Mouse (Mus musculus) lung, embryonic 14.5 days (tissue): Measurements from ENCODE around the gene Ap1s2. TPM values are rescaled to one million over a fixed set of nuclear protein-coding genes. Genes with fewer than 3 reads are reported as not detected.

ENCODE experiments used
- ATAC-seq: fragments of 200-750 bp; cut with Nextera tagmentation; 2 replicates; pipeline ENCODE4 v1.8.0; 2017; ENCODE audit warnings: mild to moderate bottlenecking, moderate TSS enrichment, moderate library complexity; ENCODE audit not compliant: insufficient read depth
- DNase-seq: peaks from one replicate; pipeline ENCODE4 v3.0.0-alpha.2; 2015
- H3K27ac ChIP-seq: fragments of 300-500 bp; sonication (generic); 2 replicates; pipeline ENCODE4 v1.5.1; 2014; ENCODE audit warnings: low read depth, mild to moderate bottlenecking, moderate library complexity
- H3K27me3 ChIP-seq: fragments of 300-500 bp; sonication (generic); 2 replicates; pipeline ENCODE4 v1.6.1; 2014; ENCODE audit warnings: low read length, control low read depth; ENCODE audit not compliant: insufficient read depth
- H3K36me3 ChIP-seq: fragments of 300-500 bp; sonication (generic); 2 replicates; pipeline ENCODE4 v1.6.1; 2014; ENCODE audit warnings: control low read depth; ENCODE audit not compliant: insufficient read depth
- H3K4me1 ChIP-seq: fragments of 300-500 bp; sonication (generic); 2 replicates; pipeline ENCODE4 v1.6.1; 2014; ENCODE audit warnings: antibody characterized with exemption, control low read depth; ENCODE audit not compliant: insufficient read depth
- H3K4me2 ChIP-seq: fragments of 300-500 bp; sonication (generic); 2 replicates; pipeline ENCODE4 v1.6.1; 2014; ENCODE audit warnings: mild to moderate bottlenecking
- H3K4me3 ChIP-seq: fragments of 300-500 bp; sonication (generic); 2 replicates; pipeline ENCODE4 v1.5.1; 2014; ENCODE audit warnings: low read depth, low read length
- H3K9ac ChIP-seq: fragments of 300-500 bp; sonication (generic); 2 replicates; pipeline ENCODE4 v1.6.1; 2014
- H3K9me3 ChIP-seq: fragments of 300-500 bp; sonication (generic); 2 replicates; pipeline ENCODE4 v1.6.1; 2016; ENCODE audit warnings: low read depth, low read length, control low read depth
- CTCF ChIP-seq: IDR thresholded peaks from 2 replicates; pipeline ENCODE4 v1.5.1; 2016; ENCODE audit warnings: antibody characterized with exemption, low read depth
- WGBS: fragments of 180-500 bp; shearing (Covaris S2); extraction: QIAGEN DNeasy Blood & Tissue Kit; methylation state at CpG from one replicate; pipeline ENCODE4 v1.1.7; 2014; 5-methylcytosine and 5-hydroxymethylcytosine counted together
- polyA plus RNA-seq: library from polyadenylated mRNA; unstranded; fragments of >200 nt; fragmentation: Nextera tagmentation; extraction: Ambion mirVana; gene quantifications from 2 replicates; pipeline ENCODE4 v1.2.1, GENCODE M21; 2014

Gene Ap1s2
- polyA plus RNA-seq, 1 experiment from 2014 or later: 19.8 TPM

DNA sequence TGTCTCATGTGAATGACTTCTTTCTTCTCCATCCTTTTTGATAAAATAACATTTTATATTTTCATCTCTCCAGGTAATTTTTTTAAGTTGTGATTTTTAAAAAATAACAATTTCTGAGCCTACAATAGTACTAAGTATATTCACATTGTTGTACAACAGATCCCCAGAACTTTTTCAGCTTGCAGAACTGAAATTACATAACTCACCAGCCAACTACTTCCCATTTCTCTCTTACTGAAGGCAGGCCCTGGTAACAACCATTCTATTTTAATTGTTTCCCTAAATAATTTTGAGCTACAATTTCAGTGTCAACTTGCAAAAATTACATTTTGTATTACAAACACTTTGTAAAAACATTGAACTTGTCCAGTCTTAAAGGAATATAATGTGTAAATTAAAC, 20.7 kb downstream of the Ap1s2 start:
- Histone ChIP-seq H3K4me2 (no peak overlapping the region), H3K27me3 (no peaks in the 10 kb centered on the region), H3K27ac (no peak overlapping the region), H3K36me3 (no peaks in the 10 kb centered on the region), H3K9ac (no peak overlapping the region), H3K9me3 (no peaks in the 10 kb centered on the region), H3K4me3 (no peak overlapping the region), H3K4me1 (no peaks in the 10 kb centered on the region)
- ATAC-seq: no peak
- no peak for DNase-seq
- no peak for TF ChIP-seq CTCF

- Histone ChIP-seq H3K36me3 (peaks cover 12% of the 10 kb centered on the region; the same call in 1 of the 2 replicates), H3K9me3 (no peaks in the 10 kb centered on the region), H3K27ac (no peak overlapping the region), H3K27me3 (no peaks in the 10 kb centered on the region), H3K4me2 (no peak overlapping the region), H3K9ac (no peak overlapping the region), H3K4me1 (no peaks in the 10 kb centered on the region), H3K4me3 (no peak overlapping the region)
- TF ChIP-seq CTCF: no peak
- ATAC-seq: no peak
- WGBS: 77% methylated on average over 8 of the region's 8 CpGs
- DNase-seq: no peak
These were observed 25.9 kb downstream of the Ap1s2 start for GRCm38 (mm10) chrX:163934731-163935130.

GRCm38 (mm10) chrX:163938587-163938986, 29.8 kb downstream of the Ap1s2 start:
- peaks cover 30% of the 10 kb centered on the region for H3K36me3 ChIP-seq
- ATAC-seq: no peak
- 87% methylated on average over 6 of the region's 6 CpGs for WGBS

DNA sequence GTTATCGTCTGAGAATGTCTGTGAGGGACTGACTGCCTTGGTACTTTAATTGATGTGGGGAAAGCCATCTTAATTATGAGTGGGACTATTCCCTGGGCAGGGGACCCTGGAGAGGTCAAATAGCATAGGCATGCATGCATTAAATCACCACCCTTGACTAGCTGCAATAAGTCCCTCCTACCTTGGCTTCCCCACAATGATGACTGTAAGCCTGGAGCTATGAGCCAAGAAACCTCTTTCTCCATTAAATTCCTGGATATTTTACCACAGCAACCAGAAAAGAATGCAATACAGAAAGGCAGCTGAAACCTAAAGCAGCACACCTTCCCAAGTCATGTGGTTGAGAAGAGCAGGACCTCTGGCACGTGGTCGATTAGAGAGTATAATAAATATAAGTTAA, 35.6 kb downstream of the Ap1s2 start:
- TF ChIP-seq CTCF: no peak
- 95% methylated on average over 3 of the region's 3 CpGs for WGBS
- H3K27me3 ChIP-seq: no peaks in the 10 kb centered on the region
- H3K9ac ChIP-seq: no peak overlapping the region
- H3K4me2 ChIP-seq: no peak overlapping the region
- no peaks in the 10 kb centered on the region for H3K4me1 ChIP-seq
- H3K4me3 ChIP-seq: no peak overlapping the region
- H3K36me3 ChIP-seq: peaks cover 51% of the 10 kb centered on the region
- no peak overlapping the region for H3K27ac ChIP-seq
- no peaks in the 10 kb centered on the region for H3K9me3 ChIP-seq
- ATAC-seq (no peak), DNase-seq (no peak)

More at GRCm38 (mm10) chrX:163938587-163938986, 29.8 kb downstream of the Ap1s2 start:
- Histone ChIP-seq H3K9ac (no peak overlapping the region), H3K9me3 (no peaks in the 10 kb centered on the region), H3K27me3 (no peaks in the 10 kb centered on the region), H3K27ac (no peak overlapping the region), H3K4me2 (no peak overlapping the region), H3K4me3 (no peak overlapping the region), H3K4me1 (no peaks in the 10 kb centered on the region)
- DNase-seq: no peak
- no peak for TF ChIP-seq CTCF

GRCm38 (mm10) chrX:163951618-163952017, 42.8 kb downstream of the Ap1s2 start:
- H3K36me3 ChIP-seq: peaks cover 68% of the 10 kb centered on the region
- H3K27me3 ChIP-seq: no peaks in the 10 kb centered on the region
- DNase-seq: no peak
- WGBS: 63% methylated on average over 1 of the region's 1 CpGs
- ATAC-seq: no peak
- H3K4me2 ChIP-seq: no peak overlapping the region
- H3K4me3 ChIP-seq: no peak overlapping the region
- no peak for TF ChIP-seq CTCF
- H3K9me3 ChIP-seq: no peaks in the 10 kb centered on the region
- H3K4me1 ChIP-seq: no peaks in the 10 kb centered on the region
- H3K27ac ChIP-seq: no peak overlapping the region
- H3K9ac ChIP-seq: no peak overlapping the region

GRCm38 (mm10) chrX:163957381-163957780, 48.6 kb downstream of the Ap1s2 start:
- DNase-seq: no peak
- 24% methylated on average over 12 of the region's 12 CpGs for WGBS
- Histone ChIP-seq H3K27ac (peak overlapping the region; percentile 99), H3K9me3 (no peaks in the 10 kb centered on the region), H3K4me2 (peak overlapping the region; percentile 63), H3K4me3 (peak overlapping the region; percentile 60), H3K9ac (peak overlapping the region; percentile 80), H3K36me3 (peaks cover 30% of the 10 kb centered on the region), H3K27me3 (no peaks in the 10 kb centered on the region), H3K4me1 (no peaks in the 10 kb centered on the region)
- TF ChIP-seq CTCF: no peak
- no peak for ATAC-seq

DNA sequence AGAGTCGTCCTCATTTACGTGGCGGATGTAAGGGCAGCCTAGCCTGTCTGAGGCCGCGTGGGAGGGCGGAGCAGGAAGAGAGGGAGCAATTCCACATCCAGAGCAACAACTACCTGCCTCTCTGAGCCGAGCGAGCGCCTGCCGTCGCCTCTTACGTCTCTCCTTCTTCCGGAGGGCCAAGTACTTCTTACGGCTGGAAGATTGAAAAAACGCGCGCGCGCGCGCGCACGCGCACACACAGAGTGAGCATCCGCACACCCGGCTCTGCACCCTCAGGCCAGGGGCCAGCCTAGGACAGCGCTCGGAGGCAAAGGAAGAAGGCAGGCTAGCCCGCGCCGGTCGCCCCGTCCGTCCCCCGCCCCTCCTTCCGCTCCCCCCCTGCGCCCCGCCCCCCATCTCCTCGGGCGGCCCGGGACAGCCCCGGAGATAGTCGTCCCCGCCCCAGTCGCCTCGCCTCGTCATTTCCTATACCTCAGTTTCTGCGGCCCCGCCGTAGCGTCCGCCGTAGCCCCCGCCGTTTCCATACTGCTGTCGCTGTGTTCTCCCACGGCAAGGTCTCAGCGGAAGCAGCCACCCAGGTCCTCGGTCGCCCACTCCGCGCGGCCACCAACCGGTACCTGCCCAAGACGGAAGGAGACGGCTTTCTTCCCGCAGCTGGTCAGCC, 49.1 kb downstream of the Ap1s2 start:
- peak; percentile 94 for ATAC-seq

More for the DNA sequence above, 49.1 kb downstream of the Ap1s2 start:
- Histone ChIP-seq H3K9ac (peak overlapping the region; percentile 80), H3K27ac (peak overlapping the region; percentile 99), H3K4me2 (peak overlapping the region; percentile 63), H3K4me3 (peak overlapping the region; percentile 60), H3K27me3 (no peaks in the 10 kb centered on the region), H3K36me3 (peaks cover 27% of the 10 kb centered on the region), H3K4me1 (no peaks in the 10 kb centered on the region), H3K9me3 (no peaks in the 10 kb centered on the region)
- peak; percentile 71 for DNase-seq
- no peak for TF ChIP-seq CTCF
- 17% methylated on average over 34 of the region's 67 CpGs for WGBS
